Mouse (Mus musculus) stomach, postnatal 0 days (tissue): ENCODE results near the gene Mycn.

Experiments
- CTCF ChIP-seq: IDR thresholded peaks from 2 replicates; pipeline ENCODE4 v1.5.1; 2016; ENCODE audit warnings: antibody characterized with exemption, low read depth, mild to moderate bottlenecking, moderate library complexity
- EP300 ChIP-seq: optimal IDR thresholded peaks from 2 replicates; pipeline ENCODE3; 2016; ENCODE audit warnings: antibody characterized with exemption

- no peak for TF ChIP-seq CTCF
- TF ChIP-seq EP300, result no peak
Measured at GRCm38 (mm10) chr12:12964856-12965255, 23.1 kb upstream of the Mycn start.
